Mouse (Mus musculus) spleen, adult 2 months (tissue): ENCODE results near the gene 1110051M20Rik.

Source experiments
- CTCF ChIP-seq: fragments of 200-500 bp; IDR thresholded peaks from 2 replicates; pipeline ENCODE4 v1.5.1; 2011; ENCODE audit warnings: mild to moderate bottlenecking, inconsistent platforms; ENCODE audit not compliant: insufficient read depth, insufficient read length, insufficient replicate concordance; ENCODE audit errors: extremely low read depth
- POLR2A ChIP-seq: fragments of 200-500 bp; IDR thresholded peaks from 2 replicates; pipeline ENCODE4 v1.6.1; 2011; ENCODE audit warnings: low read depth, low read length, inconsistent platforms

GRCm38 (mm10) chr2:91295895-91296294, 148.6 kb downstream of the 1110051M20Rik start:
- TF ChIP-seq POLR2A (no peak), CTCF (no peak)
